Mouse (Mus musculus): ENCODE results near the gene Pex11a.
A peak's percentile ranks its signal among the peaks of the same experiment; 100 is the strongest.

Gene Pex11a

GRCm38 (mm10) chr7:79736511-79736910, 6.4 kb downstream of the Pex11a start:
- DNase-seq = no peak

GRCm38 (mm10) chr7:79734563-79734962, 8.4 kb downstream of the Pex11a start:
- peak; percentile 86 to 96 for DNase-seq

- no peak for DNase-seq
Observed at GRCm38 (mm10) chr7:79732622-79733021, 10.3 kb downstream of the Pex11a start, which contains the start of gene Plin1. Gene Plin1 (minus strand): TSS chr7:79732903.

GRCm38 (mm10) chr7:79731438-79731837, 11.5 kb downstream of the Pex11a start:
- peak in 1 of 2 experiments; percentile 26 for DNase-seq

GRCm38 (mm10) chr7:79729743-79730370, 13.1 kb downstream of the Pex11a start:
- peak in 1 of 2 experiments; percentile 53 for DNase-seq

GRCm38 (mm10) chr7:79729169-79729568, 13.8 kb downstream of the Pex11a start:
- peak; percentile 68 to 76 for DNase-seq

- peak; percentile 64 to 66 for DNase-seq
Observed at GRCm38 (mm10) chr7:79728219-79728618, 14.7 kb downstream of the Pex11a start.

GRCm38 (mm10) chr7:79727091-79727490, 15.8 kb downstream of the Pex11a start:
- DNase-seq = peak; percentile 74 to 86

GRCm38 (mm10) chr7:79721386-79721977, 21.4 kb downstream of the Pex11a start:
- peak; percentile 52 to 70 for DNase-seq

GRCm38 (mm10) chr7:79715187-79715981, 27.5 kb downstream of the Pex11a start, which contains the start of gene Kif7:
Gene Kif7 (minus strand): TSS chr7:79715720.
- peak; percentile 81 to 90 for DNase-seq

GRCm38 (mm10) chr7:79710831-79711230, 32.1 kb downstream of the Pex11a start:
- peak in 1 of 2 experiments; percentile 35 for DNase-seq

- peak in 1 of 2 experiments; percentile 33 for DNase-seq
Observed at GRCm38 (mm10) chr7:79710130-79710607, 32.8 kb downstream of the Pex11a start.

- DNase-seq = no peak
Observed at GRCm38 (mm10) chr7:79705210-79705609, 37.7 kb downstream of the Pex11a start.

GRCm38 (mm10) chr7:79702755-79703154, 40.2 kb downstream of the Pex11a start:
- DNase-seq = no peak

- DNase-seq = no peak
Observed at GRCm38 (mm10) chr7:79696495-79696894, 46.4 kb downstream of the Pex11a start.

All from kidney, postnatal 25 days (tissue).